Mouse (Mus musculus): ENCODE measurements around the gene Dcdc2c.

GRCm38 (mm10) chr12:28572241-28572640 is 20.0 kb upstream of the Dcdc2c start:
- no peak for TF ChIP-seq CTCF (conservative IDR thresholded peaks at IDR 0.05 in 1 of 2, IDR thresholded peaks at IDR 0.05 in 1 of 2; ENCODE audit: low read depth in 2 of 2, low read length in 2 of 2)
- TF ChIP-seq USF2 (conservative IDR thresholded peaks at IDR 0.05; ENCODE audit: low read depth, low read length): no peak
- TF ChIP-seq SIN3A (IDR thresholded peaks at IDR 0.05; ENCODE audit: low read length): no peak
- no peak for TF ChIP-seq CHD1 (IDR thresholded peaks at IDR 0.05; ENCODE audit: low read depth, low read length)
- no peak for TF ChIP-seq MAZ (IDR thresholded peaks at IDR 0.05; ENCODE audit: low read depth, low read length)
- no peak for TF ChIP-seq EP300 (IDR thresholded peaks at IDR 0.05; ENCODE audit: low read length)
- no peak for TF ChIP-seq SMC3 (IDR thresholded peaks at IDR 0.05; ENCODE audit: low read depth, low read length)
- no peak for TF ChIP-seq ZNF384 (IDR thresholded peaks at IDR 0.05; ENCODE audit: low read depth, low read length)
- no peak for TF ChIP-seq POLR2A (IDR thresholded peaks at IDR 0.05; ENCODE audit: low read depth, low read length)
- TF ChIP-seq BHLHE40 (IDR thresholded peaks at IDR 0.05; ENCODE audit: low read depth, low read length): no peak
- no peak for TF ChIP-seq MAFK (IDR thresholded peaks at IDR 0.05; ENCODE audit: insufficient replicate concordance, low read length)
- no peak for TF ChIP-seq HCFC1 (IDR thresholded peaks at IDR 0.05; ENCODE audit: low read depth, low read length)
